Mouse (Mus musculus): ENCODE results near the gene Erbb4. TPM values are rescaled to one million over a fixed set of nuclear protein-coding genes. Genes with fewer than 3 reads are reported as not detected.
A peak's percentile ranks its signal among the peaks of the same experiment; 100 is the strongest.

Erbb4 gene
- total and polyA plus RNA-seq, 2 experiments from 2014 or later = 13.9 to 52.8 TPM

- Histone ChIP-seq H3K27ac (no peak overlapping the region), H3K9ac (replicated peaks; ENCODE audit: low read length) (no peak overlapping the region), H3K9me3 (ENCODE audit: low read length) (no peaks in the 10 kb centered on the region), H3K4me1 (ENCODE audit: insufficient read depth, low read length) (no peaks in the 10 kb centered on the region), H3K4me3 (ENCODE audit: low read length) (no peak overlapping the region), H3K27me3 (ENCODE audit: insufficient read depth, low read length) (no peaks in the 10 kb centered on the region), H3K36me3 (ENCODE audit: insufficient read depth, low read length) (no peaks in the 10 kb centered on the region), H3K4me2 (ENCODE audit: low read depth, low read length) (no peak overlapping the region)
- ATAC-seq (no peak), DNase-seq (ENCODE audit: low spot score) (no peak)
- TF ChIP-seq CTCF (IDR thresholded peaks at IDR 0.05; ENCODE audit: low read depth) = no peak
Observed at GRCm38 (mm10) chr1:68934804-68935203, 173.1 kb downstream of the Erbb4 start.

GRCm38 (mm10) chr1:68933330-68934065 is 174.4 kb downstream of the Erbb4 start:
- Histone ChIP-seq H3K4me1 (ENCODE audit: insufficient read depth, low read length) (no peaks in the 10 kb centered on the region), H3K27ac (no peak overlapping the region), H3K4me2 (ENCODE audit: low read depth, low read length) (no peak overlapping the region), H3K4me3 (ENCODE audit: low read length) (no peak overlapping the region), H3K9ac (replicated peaks; ENCODE audit: low read length) (no peak overlapping the region), H3K9me3 (ENCODE audit: low read length) (no peaks in the 10 kb centered on the region), H3K27me3 (ENCODE audit: insufficient read depth, low read length) (no peaks in the 10 kb centered on the region), H3K36me3 (ENCODE audit: insufficient read depth, low read length) (no peaks in the 10 kb centered on the region)
- no peak for ATAC-seq
- no peak for DNase-seq (ENCODE audit: low spot score)
- WGBS = 71% methylated on average over 3 of the region's 3 CpGs
- no peak for TF ChIP-seq CTCF (IDR thresholded peaks at IDR 0.05; ENCODE audit: low read depth)

- TF ChIP-seq CTCF (IDR thresholded peaks at IDR 0.05; ENCODE audit: low read depth) = no peak
- Histone ChIP-seq H3K4me1 (ENCODE audit: insufficient read depth, low read length) (no peaks in the 10 kb centered on the region), H3K36me3 (ENCODE audit: insufficient read depth, low read length) (no peaks in the 10 kb centered on the region), H3K9ac (replicated peaks; ENCODE audit: low read length) (no peak overlapping the region), H3K9me3 (ENCODE audit: low read length) (no peaks in the 10 kb centered on the region), H3K27ac (no peak overlapping the region), H3K4me2 (ENCODE audit: low read depth, low read length) (no peak overlapping the region), H3K4me3 (ENCODE audit: low read length) (no peak overlapping the region), H3K27me3 (ENCODE audit: insufficient read depth, low read length) (no peaks in the 10 kb centered on the region)
- ATAC-seq = no peak
- no peak for DNase-seq (ENCODE audit: low spot score)
- WGBS = 70% methylated on average over 3 of the region's 3 CpGs
Observed at GRCm38 (mm10) chr1:68917828-68918227, 190.0 kb downstream of the Erbb4 start.

- H3K4me2 ChIP-seq (ENCODE audit: low read depth, low read length) = no peak overlapping the region
- no peak for ATAC-seq
- no peak for TF ChIP-seq CTCF (IDR thresholded peaks at IDR 0.05; ENCODE audit: low read depth)
Observed at GRCm38 (mm10) chr1:68892041-68892440, 215.8 kb downstream of the Erbb4 start.

GRCm38 (mm10) chr1:68886823-68887222 is 221.0 kb downstream of the Erbb4 start:
- 40% methylated on average over 3 of the region's 3 CpGs for WGBS
- Histone ChIP-seq H3K4me2 (ENCODE audit: low read depth, low read length) (no peak overlapping the region), H3K9me3 (ENCODE audit: low read length) (no peaks in the 10 kb centered on the region), H3K36me3 (ENCODE audit: insufficient read depth, low read length) (no peaks in the 10 kb centered on the region), H3K4me1 (ENCODE audit: insufficient read depth, low read length) (no peaks in the 10 kb centered on the region), H3K27ac (no peak overlapping the region), H3K4me3 (ENCODE audit: low read length) (no peak overlapping the region), H3K9ac (replicated peaks; ENCODE audit: low read length) (no peak overlapping the region), H3K27me3 (ENCODE audit: insufficient read depth, low read length) (no peaks in the 10 kb centered on the region)
- no peak for TF ChIP-seq CTCF (IDR thresholded peaks at IDR 0.05; ENCODE audit: low read depth)
- peak; percentile 78 for DNase-seq (ENCODE audit: low spot score)
- peak; percentile 55; the same call in 1 of the 2 replicates for ATAC-seq

More at GRCm38 (mm10) chr1:68892041-68892440, 215.8 kb downstream of the Erbb4 start:
- no peaks in the 10 kb centered on the region for H3K4me1 ChIP-seq (ENCODE audit: insufficient read depth, low read length)
- no peak overlapping the region for H3K4me3 ChIP-seq (ENCODE audit: low read length)
- no peak overlapping the region for H3K27ac ChIP-seq
- H3K9ac ChIP-seq (replicated peaks; ENCODE audit: low read length) = no peak overlapping the region
- no peaks in the 10 kb centered on the region for H3K36me3 ChIP-seq (ENCODE audit: insufficient read depth, low read length)
- no peaks in the 10 kb centered on the region for H3K27me3 ChIP-seq (ENCODE audit: insufficient read depth, low read length)
- DNase-seq (ENCODE audit: low spot score) = no peak
- no peaks in the 10 kb centered on the region for H3K9me3 ChIP-seq (ENCODE audit: low read length)
- WGBS = 67% methylated on average over 2 of the region's 2 CpGs

DNA sequence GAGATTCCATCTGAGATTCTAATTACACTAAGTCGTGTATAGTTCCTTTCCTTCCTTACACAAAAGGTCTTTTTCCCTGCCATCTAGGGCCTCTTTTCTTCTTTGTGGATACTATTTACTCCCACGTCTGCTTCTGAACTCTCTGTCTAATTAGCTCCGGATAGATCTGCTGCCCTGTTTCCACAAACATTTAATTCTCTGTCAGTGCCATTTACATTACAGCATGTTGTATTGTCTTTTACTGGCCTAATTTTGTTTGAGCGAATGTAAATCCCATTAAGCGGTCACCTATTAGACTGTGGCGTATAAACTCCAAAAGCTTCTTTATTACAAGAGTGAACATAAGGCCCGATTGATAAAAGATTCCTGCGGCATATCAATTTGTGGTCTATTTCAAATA is 232.9 kb downstream of the Erbb4 start:
- H3K9ac ChIP-seq (replicated peaks; ENCODE audit: low read length) = no peak overlapping the region
- no peak for TF ChIP-seq CTCF (IDR thresholded peaks at IDR 0.05; ENCODE audit: low read depth)
- no peak overlapping the region for H3K4me2 ChIP-seq (ENCODE audit: low read depth, low read length)
- H3K27me3 ChIP-seq (ENCODE audit: insufficient read depth, low read length) = no peaks in the 10 kb centered on the region
- 50% methylated on average over 8 of the region's 8 CpGs for WGBS
- H3K4me1 ChIP-seq (ENCODE audit: insufficient read depth, low read length) = no peaks in the 10 kb centered on the region
- no peaks in the 10 kb centered on the region for H3K9me3 ChIP-seq (ENCODE audit: low read length)
- H3K4me3 ChIP-seq (ENCODE audit: low read length) = no peak overlapping the region
- ATAC-seq (no peak), DNase-seq (ENCODE audit: low spot score) (no peak)
- no peaks in the 10 kb centered on the region for H3K36me3 ChIP-seq (ENCODE audit: insufficient read depth, low read length)
- no peak overlapping the region for H3K27ac ChIP-seq

- Histone ChIP-seq H3K36me3 (ENCODE audit: insufficient read depth, low read length) (no peaks in the 10 kb centered on the region), H3K27ac (no peak overlapping the region), H3K9ac (replicated peaks; ENCODE audit: low read length) (no peak overlapping the region), H3K4me1 (ENCODE audit: insufficient read depth, low read length) (no peaks in the 10 kb centered on the region), H3K4me2 (ENCODE audit: low read depth, low read length) (no peak overlapping the region), H3K27me3 (ENCODE audit: insufficient read depth, low read length) (no peaks in the 10 kb centered on the region), H3K9me3 (ENCODE audit: low read length) (no peaks in the 10 kb centered on the region), H3K4me3 (ENCODE audit: low read length) (no peak overlapping the region)
- DNase-seq (ENCODE audit: low spot score) (no peak), ATAC-seq (0 out of 2 replicates have a peak, but pooled peaks have one; percentile 10)
- 20% methylated on average over 1 of the region's 1 CpGs for WGBS
- TF ChIP-seq CTCF (IDR thresholded peaks at IDR 0.05; ENCODE audit: low read depth) = no peak
Observed at GRCm38 (mm10) chr1:68873635-68874020, 234.2 kb downstream of the Erbb4 start.

Data from hindbrain, postnatal 0 days (tissue).